21 mouse cellular contexts compared by ENCODE assay signal in genomic region chr7:99227267-99227666, GRCm38 (mm10). TPM values are rescaled to one million over a fixed set of nuclear protein-coding genes. Genes with fewer than 3 reads are reported as not detected.
DNase-seq lines count a peak whose midpoint lies in the region; ATAC-seq and TF ChIP-seq lines count a peak whose summit lies in the region.
"Had no signal": no experiment of that assay in that cellular context is flagged by ENCODE, and none has a peak within 500 bp of the region (broad histone marks: within the 10 kb centered on the region; RNA-seq: fewer than 3 reads in every experiment).

No protein-coding gene starts in this region.

- TF ChIP-seq POLR2A in small intestine, adult 2 months (IDR thresholded peaks at IDR 0.05; ENCODE audit: low read depth, low read length), result no peak

- no peaks in the 10 kb centered on the region for H3K9me3 ChIP-seq in intestine, embryonic 16.5 days (ENCODE audit: control insufficient read depth, low read length)
- H3K9me3 ChIP-seq in intestine, embryonic 15.5 days, result no peaks in the 10 kb centered on the region
- H3K9me3 ChIP-seq in liver, embryonic 15.5 days (replicated peaks), result no peaks in the 10 kb centered on the region
- H3K9me3 ChIP-seq in heart, embryonic 11.5 days (replicated peaks; ENCODE audit: control insufficient read depth, low read length), result no peaks in the 10 kb centered on the region
- H3K9me3 ChIP-seq: heart, embryonic 10.5 days; hindbrain, embryonic 12.5 days; hindbrain, embryonic 15.5 days had no signal

- peaks cover 23% of the 10 kb centered on the region; the same call in 1 of the 2 replicates for H3K4me1 ChIP-seq in intestine, embryonic 16.5 days (ENCODE audit: control insufficient read depth, insufficient read depth, low read length)
- peaks cover 16% of the 10 kb centered on the region; the same call in 1 of the 2 replicates for H3K4me1 ChIP-seq in intestine, embryonic 15.5 days (replicated peaks)
- H3K4me1 ChIP-seq in liver, embryonic 15.5 days (replicated peaks), result peaks cover 43% of the 10 kb centered on the region
- peaks cover 52% of the 10 kb centered on the region for H3K4me1 ChIP-seq in small intestine, adult 2 months (ENCODE audit: control insufficient read depth, insufficient read depth, insufficient read length, low read length)
- H3K4me1 ChIP-seq in heart, embryonic 11.5 days (ENCODE audit: control insufficient read depth, insufficient read depth, low read length), result 0 out of 2 replicates have a peak, but pooled peaks cover 3% of the 10 kb centered on the region
- H3K4me1 ChIP-seq: hindbrain, embryonic 15.5 days had no signal

- no peak overlapping the region for H3K4me2 ChIP-seq in intestine, embryonic 16.5 days (ENCODE audit: low read depth, low read length)
- no peak overlapping the region for H3K4me2 ChIP-seq in intestine, embryonic 15.5 days (replicated peaks)
- no peak overlapping the region for H3K4me2 ChIP-seq in liver, embryonic 15.5 days
- H3K4me2 ChIP-seq in heart, embryonic 11.5 days, result no peak overlapping the region
- H3K4me2 ChIP-seq: hindbrain, embryonic 12.5 days; hindbrain, embryonic 15.5 days had no signal

- no peak overlapping the region for H3K9ac ChIP-seq in intestine, embryonic 16.5 days (ENCODE audit: low read depth, low read length)
- H3K9ac ChIP-seq in intestine, embryonic 15.5 days, result no peak overlapping the region
- H3K9ac ChIP-seq in liver, embryonic 15.5 days, result no peak overlapping the region
- no peak overlapping the region for H3K9ac ChIP-seq in heart, embryonic 11.5 days (ENCODE audit: low read depth, low read length)
- H3K9ac ChIP-seq: forebrain, postnatal 0 days; hindbrain, embryonic 12.5 days; hindbrain, embryonic 15.5 days had no signal

- no peak for TF ChIP-seq CTCF in small intestine, adult 2 months (IDR thresholded peaks at IDR 0.05; ENCODE audit: extremely low read depth, insufficient read length, insufficient replicate concordance, low read depth, low read length)

- no peaks in the 10 kb centered on the region for H3K27me3 ChIP-seq in intestine, embryonic 16.5 days (replicated peaks; ENCODE audit: control insufficient read depth, insufficient read depth, low read length)
- H3K27me3 ChIP-seq in intestine, embryonic 15.5 days (replicated peaks), result no peaks in the 10 kb centered on the region
- no peaks in the 10 kb centered on the region for H3K27me3 ChIP-seq in liver, embryonic 15.5 days
- H3K27me3 ChIP-seq in small intestine, adult 2 months (ENCODE audit: control insufficient read depth, insufficient read depth, low read length), result no peaks in the 10 kb centered on the region
- no peaks in the 10 kb centered on the region for H3K27me3 ChIP-seq in heart, embryonic 11.5 days (ENCODE audit: control insufficient read depth, insufficient read depth, low read length)
- H3K27me3 ChIP-seq: hindbrain, embryonic 12.5 days; hindbrain, embryonic 15.5 days had no signal

- H3K4me3 ChIP-seq in intestine, embryonic 16.5 days (ENCODE audit: low read length), result no peak overlapping the region
- H3K4me3 ChIP-seq in intestine, embryonic 15.5 days (replicated peaks), result no peak overlapping the region
- no peak overlapping the region for H3K4me3 ChIP-seq in liver, embryonic 15.5 days (replicated peaks)
- H3K4me3 ChIP-seq in small intestine, adult 2 months (ENCODE audit: low read depth, low read length), result no peak overlapping the region
- H3K4me3 ChIP-seq in heart, embryonic 11.5 days (ENCODE audit: low read depth, low read length), result no peak overlapping the region
- H3K4me3 ChIP-seq: heart, adult 2 months; heart, embryonic 10.5 days; hindbrain, embryonic 12.5 days; hindbrain, embryonic 15.5 days had no signal

- no peaks in the 10 kb centered on the region; the same call in 1 of the 2 replicates for H3K36me3 ChIP-seq in intestine, embryonic 16.5 days (ENCODE audit: control insufficient read depth, insufficient read depth, low read length)
- H3K36me3 ChIP-seq in intestine, embryonic 15.5 days, result no peaks in the 10 kb centered on the region
- H3K36me3 ChIP-seq in liver, embryonic 15.5 days (replicated peaks), result no peaks in the 10 kb centered on the region; the same call in 1 of the 2 replicates
- peaks cover 46% of the 10 kb centered on the region for H3K36me3 ChIP-seq in small intestine, adult 2 months (ENCODE audit: control insufficient read depth, insufficient read depth, low read length)
- H3K36me3 ChIP-seq in heart, embryonic 11.5 days (ENCODE audit: control insufficient read depth, insufficient read depth, low read length), result no peaks in the 10 kb centered on the region
- H3K36me3 ChIP-seq: hindbrain, embryonic 12.5 days; hindbrain, embryonic 15.5 days had no signal

- H3K27ac ChIP-seq in intestine, embryonic 16.5 days (ENCODE audit: low read length), result peak overlapping the region; percentile 44; the same call in 1 of the 2 replicates
- no peak overlapping the region for H3K27ac ChIP-seq in intestine, embryonic 15.5 days
- H3K27ac ChIP-seq in liver, embryonic 15.5 days (replicated peaks), result 0 out of 2 replicates have a peak overlapping the region, but pooled peaks have one; percentile 33
- H3K27ac ChIP-seq in small intestine, adult 2 months (ENCODE audit: insufficient read depth, low read depth, low read length), result peak overlapping the region; percentile 97
- no peak overlapping the region for H3K27ac ChIP-seq in heart, embryonic 11.5 days (ENCODE audit: low read depth, low read length)
- H3K27ac ChIP-seq: heart, adult 2 months; heart, embryonic 10.5 days; hindbrain, embryonic 12.5 days; hindbrain, embryonic 15.5 days had no signal

- no peak for DNase-seq in liver
- DNase-seq in lung, postnatal 25 days (ENCODE audit: low spot score), result peak; percentile 21
- DNase-seq in lung, postnatal 14 days, result no peak
- DNase-seq: adrenal gland, postnatal 10 days; adrenal gland, postnatal 36 days; cerebellum, adult 18-20 months; cerebellum, adult 9-10 months; cerebellum, postnatal 14 days; forebrain, postnatal 0 days; gastrocnemius, postnatal 25 days; heart, adult 2 months had no signal

- whole genome bisulfite sequencing in intestine, embryonic 16.5 days, result 91% methylated on average over 4 of the region's 4 CpGs
- WGBS in intestine, embryonic 15.5 days, result 95% methylated on average over 4 of the region's 4 CpGs
- 71% methylated on average over 4 of the region's 4 CpGs for WGBS in liver, embryonic 15.5 days (ENCODE audit: insufficient replicate concordance)
- WGBS in small intestine, adult 2 months, result 70% methylated on average over 4 of the region's 4 CpGs
- 89% methylated on average over 4 of the region's 4 CpGs for WGBS in heart, embryonic 11.5 days (ENCODE audit: insufficient replicate concordance)

- no peak for ATAC-seq in intestine, embryonic 16.5 days
- ATAC-seq in intestine, embryonic 15.5 days, result no peak
- ATAC-seq in liver, embryonic 15.5 days (ENCODE audit: insufficient read depth), result no peak
- no peak for ATAC-seq in heart, embryonic 11.5 days (replicated peaks; ENCODE audit: insufficient number of reproducible peaks, low FRiP score, low TSS enrichment)
- ATAC-seq: activated CD4-positive, CD25-positive, alpha-beta regulatory T cell, adult 4 months; forebrain, embryonic 14.5 days; forebrain, postnatal 0 days had no signal

RNA-seq across cellular contexts. Expression of gene Mogat2, which starts 11.2 kb away (rescaled TPM):
- polyA plus RNA-seq in intestine, embryonic 16.5 days (2015; fragmentation: Nextera tagmentation; extraction: Ambion mirVana), result 234 and 306 TPM in 2 replicates
- polyA plus RNA-seq in intestine, embryonic 15.5 days (2015; fragmentation: Nextera tagmentation; extraction: Ambion mirVana), result 120 and 142 TPM in 2 replicates
- 30.7 and 30.9 TPM in 2 replicates for polyA plus RNA-seq in liver, embryonic 15.5 days (2015; fragmentation: Nextera tagmentation; extraction: Ambion mirVana)
- polyA plus RNA-seq in small intestine, adult 2 months (2012; rRNA removed), result 377 and 652 TPM in 2 replicates
- 4.2 and 7.1 TPM in 2 replicates for polyA plus RNA-seq in heart, embryonic 11.5 days (2014; fragmentation: Nextera tagmentation; extraction: Ambion mirVana)
- polyA plus RNA-seq: activated CD4-positive, CD25-positive, alpha-beta regulatory T cell, adult 4 months had no signal

RNA-seq across cellular contexts. Expression of gene Map6, which starts 40.0 kb away (rescaled TPM):
- polyA plus RNA-seq in intestine, embryonic 16.5 days (2015; fragmentation: Nextera tagmentation; extraction: Ambion mirVana), result 3.5 and 4.2 TPM in 2 replicates
- 6.1 and 6.8 TPM in 2 replicates for polyA plus RNA-seq in intestine, embryonic 15.5 days (2015; fragmentation: Nextera tagmentation; extraction: Ambion mirVana)
- polyA plus RNA-seq in liver, embryonic 15.5 days (2015; fragmentation: Nextera tagmentation; extraction: Ambion mirVana), result 0.12 and 0.18 TPM in 2 replicates
- 1.1 and 1.2 TPM in 2 replicates for polyA plus RNA-seq in small intestine, adult 2 months (2012; rRNA removed)
- polyA plus RNA-seq in heart, embryonic 11.5 days (2014; fragmentation: Nextera tagmentation; extraction: Ambion mirVana), result 2.0 and 2.2 TPM in 2 replicates

RNA-seq across cellular contexts. Expression of gene Dgat2, which starts 44.7 kb away (rescaled TPM):
- polyA plus RNA-seq in intestine, embryonic 16.5 days (2015; fragmentation: Nextera tagmentation; extraction: Ambion mirVana), result 325 and 488 TPM in 2 replicates
- 176 and 204 TPM in 2 replicates for polyA plus RNA-seq in intestine, embryonic 15.5 days (2015; fragmentation: Nextera tagmentation; extraction: Ambion mirVana)
- polyA plus RNA-seq in liver, embryonic 15.5 days (2015; fragmentation: Nextera tagmentation; extraction: Ambion mirVana), result 137 and 174 TPM in 2 replicates
- 159 and 234 TPM in 2 replicates for polyA plus RNA-seq in small intestine, adult 2 months (2012; rRNA removed)
- polyA plus RNA-seq in heart, embryonic 11.5 days (2014; fragmentation: Nextera tagmentation; extraction: Ambion mirVana), result 8.4 and 8.7 TPM in 2 replicates

Comparison
In these comparisons a context has a peak if more than half of its experiments do, and no peak if none do; other contexts are left out.
1. H3K27ac ChIP-seq: peak in intestine, embryonic 16.5 days (single experiment), liver, embryonic 15.5 days (single experiment) and small intestine, adult 2 months (single experiment); none in intestine, embryonic 15.5 days (single experiment) and heart, embryonic 11.5 days (single experiment).
2. RNA of gene Dgat2, which starts 44.7 kb away (polyA plus RNA-seq): 325 to 488 TPM in intestine, embryonic 16.5 days, 159 to 234 TPM in small intestine, adult 2 months, 176 to 204 TPM in intestine, embryonic 15.5 days and 137 to 174 TPM in liver, embryonic 15.5 days; 8.4 to 8.7 TPM in heart, embryonic 11.5 days; every median in the first group is over 10 times any median in the second.